In the genomic region with DNA sequence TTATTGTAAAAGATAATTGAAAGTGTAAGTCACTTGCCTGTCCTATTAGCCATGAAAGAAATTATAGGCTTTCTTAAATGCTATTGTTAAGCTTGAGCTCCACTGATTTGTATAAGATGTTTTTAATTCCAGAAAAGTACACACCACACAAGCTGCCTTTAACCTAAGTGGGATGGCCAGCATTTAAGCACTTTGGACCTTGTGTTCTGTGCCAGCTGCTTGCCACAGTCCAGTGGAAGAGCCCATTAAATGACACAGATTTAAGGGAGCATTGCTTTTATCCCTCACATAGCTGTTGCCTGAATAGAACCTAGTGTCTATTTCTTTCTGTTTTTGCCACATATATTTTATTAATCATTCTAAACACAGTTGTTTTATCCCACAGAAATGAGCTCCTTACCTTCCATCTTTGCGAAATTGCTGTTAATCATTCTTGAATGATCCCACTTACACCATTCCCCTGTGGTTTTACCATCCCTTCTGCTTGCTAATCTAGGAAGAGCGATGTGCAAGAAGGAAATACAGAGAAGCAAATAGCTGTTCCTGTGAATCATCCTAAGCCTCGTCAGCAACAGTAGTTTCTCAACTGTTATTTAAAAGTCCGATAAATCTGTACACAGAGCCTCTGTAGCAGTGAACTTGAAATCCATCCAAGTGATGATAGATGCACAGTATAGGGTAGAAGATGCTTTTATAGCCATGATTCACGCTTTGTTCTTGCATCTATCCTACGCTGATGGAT, we compare ENCODE assay signal across 20 mouse cellular contexts. TPM values are rescaled to one million over a fixed set of nuclear protein-coding genes. Genes with fewer than 3 reads are reported as not detected.
DNase-seq lines count a peak whose midpoint lies in the region; ATAC-seq and TF ChIP-seq lines count a peak whose summit lies in the region.
"Had no signal": no experiment of that assay in that cellular context is flagged by ENCODE, and none has a peak within 500 bp of the region (broad histone marks: within the 10 kb centered on the region; RNA-seq: fewer than 3 reads in every experiment).

No protein-coding gene starts in this region.

- no peaks in the 10 kb centered on the region for H3K9me3 ChIP-seq in lung, embryonic 14.5 days (ENCODE audit: low read depth, low read length)
- no peaks in the 10 kb centered on the region for H3K9me3 ChIP-seq in hindbrain, embryonic 12.5 days (replicated peaks)
- H3K9me3 ChIP-seq: embryonic facial prominence, embryonic 15.5 days; hindbrain, embryonic 13.5 days; liver, embryonic 15.5 days; neural tube, embryonic 15.5 days had no signal

- H3K9ac ChIP-seq in lung, embryonic 14.5 days, result no peak overlapping the region
- no peak overlapping the region for H3K9ac ChIP-seq in hindbrain, embryonic 12.5 days
- H3K9ac ChIP-seq: embryonic facial prominence, embryonic 15.5 days; hindbrain, embryonic 13.5 days; liver, embryonic 15.5 days; neural tube, embryonic 15.5 days had no signal

- DNase-seq in kidney, adult 18-20 months, result peak; percentile 15
- DNase-seq in kidney, postnatal 4 days, result no peak
- DNase-seq in lung, embryonic 14.5 days, result peak; percentile 34
- no peak for DNase-seq in lung, postnatal 36 days
- DNase-seq in brain, adult 2 months (ENCODE audit: low read depth, low spot score), result peak; percentile 55
- no peak for DNase-seq in adrenal gland, adult 18-20 months (ENCODE audit: low spot score in 2 of 2)
- DNase-seq: adrenal gland, postnatal 10 days; cerebellum, adult 8-10 months; cerebellum, postnatal 36 days; right cerebral cortex, postnatal 14 days had no signal

- no peaks in the 10 kb centered on the region for H3K36me3 ChIP-seq in lung, embryonic 14.5 days (ENCODE audit: insufficient read depth)
- H3K36me3 ChIP-seq in hindbrain, embryonic 12.5 days, result no peaks in the 10 kb centered on the region
- H3K36me3 ChIP-seq: embryonic facial prominence, embryonic 15.5 days; hindbrain, embryonic 13.5 days; liver, embryonic 15.5 days; neural tube, embryonic 15.5 days had no signal

- no peak for ATAC-seq in lung, embryonic 14.5 days (ENCODE audit: insufficient read depth)
- ATAC-seq in hindbrain, embryonic 12.5 days (ENCODE audit: low FRiP score), result no peak
- ATAC-seq: activated CD4-positive, CD25-positive, alpha-beta regulatory T cell, adult 4 months; forebrain, embryonic 14.5 days had no signal

- no peak for TF ChIP-seq CTCF in lung, embryonic 14.5 days (IDR thresholded peaks at IDR 0.05; ENCODE audit: low read depth)

- H3K4me3 ChIP-seq in lung, embryonic 14.5 days (ENCODE audit: low read depth, low read length), result no peak overlapping the region
- H3K4me3 ChIP-seq in hindbrain, embryonic 12.5 days, result no peak overlapping the region
- H3K4me3 ChIP-seq: embryonic facial prominence, embryonic 15.5 days; hindbrain, embryonic 13.5 days; liver, embryonic 15.5 days; neural tube, embryonic 15.5 days had no signal

- H3K4me1 ChIP-seq in lung, embryonic 14.5 days (ENCODE audit: insufficient read depth), result no peaks in the 10 kb centered on the region
- no peaks in the 10 kb centered on the region for H3K4me1 ChIP-seq in hindbrain, embryonic 12.5 days
- H3K4me1 ChIP-seq: embryonic facial prominence, embryonic 15.5 days; hindbrain, embryonic 13.5 days; liver, embryonic 15.5 days; neural tube, embryonic 15.5 days had no signal

- no peaks in the 10 kb centered on the region for H3K27me3 ChIP-seq in lung, embryonic 14.5 days (ENCODE audit: insufficient read depth, low read length)
- no peaks in the 10 kb centered on the region for H3K27me3 ChIP-seq in hindbrain, embryonic 12.5 days
- H3K27me3 ChIP-seq: embryonic facial prominence, embryonic 15.5 days; hindbrain, embryonic 13.5 days; liver, embryonic 15.5 days; neural tube, embryonic 15.5 days had no signal

- no peak overlapping the region for H3K4me2 ChIP-seq in lung, embryonic 14.5 days
- no peak overlapping the region for H3K4me2 ChIP-seq in hindbrain, embryonic 12.5 days (replicated peaks)
- H3K4me2 ChIP-seq: embryonic facial prominence, embryonic 15.5 days; hindbrain, embryonic 13.5 days; liver, embryonic 15.5 days; midbrain, embryonic 11.5 days; neural tube, embryonic 15.5 days had no signal

- no peak overlapping the region for H3K27ac ChIP-seq in lung, embryonic 14.5 days (ENCODE audit: low read depth)
- no peak overlapping the region for H3K27ac ChIP-seq in hindbrain, embryonic 12.5 days
- H3K27ac ChIP-seq: embryonic facial prominence, embryonic 15.5 days; hindbrain, embryonic 13.5 days; kidney, postnatal 0 days; liver, embryonic 15.5 days; neural tube, embryonic 15.5 days; stomach, postnatal 0 days had no signal

- WGBS in lung, embryonic 14.5 days, result 63% methylated on average over 6 of the region's 6 CpGs
- WGBS in hindbrain, embryonic 12.5 days, result 90% methylated on average over 6 of the region's 6 CpGs

RNA-seq across cellular contexts. Expression of gene Samsn1, which starts 57.9 kb away (rescaled TPM):
- polyA plus RNA-seq in lung, embryonic 14.5 days (2014; fragmentation: Nextera tagmentation; extraction: Ambion mirVana), result 2.9 and 3.9 TPM in 2 replicates
- polyA plus RNA-seq in hindbrain, embryonic 12.5 days (2016; fragmentation: Nextera tagmentation; extraction: Ambion mirVana), result 1.5 and 1.6 TPM in 2 replicates
- total RNA-seq in adrenal gland, adult 18-20 months (2021), result 1 to 10 TPM; 1.2 TPM

Comparison
In these comparisons a context has a peak if more than half of its experiments do, and no peak if none do; other contexts are left out.
1. DNase-seq: peak in kidney, adult 18-20 months (single experiment), lung, embryonic 14.5 days (single experiment) and brain, adult 2 months (single experiment); none in kidney, postnatal 4 days (0 of 2), lung, postnatal 36 days (single experiment) and adrenal gland, adult 18-20 months (0 of 2).